Mouse (Mus musculus) layer of hippocampus, postnatal 25 days (tissue): ENCODE measurements at regions not wholly inside any gene's neighbourhood (a gene's known extent, or its start where the extent isn't known, plus 50 kb on each side); places are given as distances from the start of the nearest gene placed in this dataset.

Experiments used
- DNase-seq, 2 experiments: peaks; one replicate each; pipeline ENCODE4 v3.0.0; 2022; ENCODE audit warnings: mixed read lengths in 2 of 2, low spot score in 1 of 2; ENCODE audit errors: extremely low spot score in 1 of 2

GRCm38 (mm10) chr19:37831406-37831805 is 133.8 kb downstream of the Cyp26a1 start:
- DNase-seq = no peak

DNA sequence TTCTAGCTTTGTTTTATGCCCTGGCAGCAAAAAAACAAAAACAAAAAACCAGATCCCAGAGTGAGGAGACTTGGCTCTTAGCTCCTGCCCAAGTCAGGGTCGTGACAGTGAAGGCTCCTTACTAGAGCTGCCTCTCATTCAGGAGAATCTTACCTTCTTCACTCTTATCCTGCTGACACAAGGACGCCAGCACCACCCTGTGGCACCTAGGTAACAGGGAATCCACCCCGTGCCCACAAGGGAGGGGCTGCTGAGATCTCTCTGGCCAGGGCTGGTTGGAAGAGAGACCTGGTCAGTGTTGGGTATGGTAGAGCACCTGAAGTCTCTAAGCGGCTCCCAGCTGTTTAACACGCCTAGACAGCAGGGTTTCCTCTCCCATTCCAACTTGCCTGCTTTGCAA is 139.3 kb downstream of the Cyp26a1 start:
- no peak for DNase-seq
